Mouse (Mus musculus): Measurements from ENCODE around the gene Armh3.

GRCm38 (mm10) chr19:45911236-45912025 is 86.9 kb downstream of the Armh3 start:
- TF ChIP-seq RCOR1 (conservative IDR thresholded peaks at IDR 0.05; ENCODE audit: low read depth, low read length) = no peak
- TF ChIP-seq CTCF (conservative IDR thresholded peaks at IDR 0.05 in 1 of 2, IDR thresholded peaks at IDR 0.05 in 1 of 2; ENCODE audit: low read depth in 2 of 2, low read length in 2 of 2) = no peak
- TF ChIP-seq USF2 (conservative IDR thresholded peaks at IDR 0.05; ENCODE audit: low read depth, low read length) = no peak
- no peak for TF ChIP-seq IRF4 (IDR thresholded peaks at IDR 0.05; ENCODE audit: low read depth, low read length)
- no peak for TF ChIP-seq BHLHE40 (IDR thresholded peaks at IDR 0.05; ENCODE audit: low read depth, low read length)

All from CH12.LX (cell line).